Mouse (Mus musculus): Measurements from ENCODE around the gene Tnfsf8. TPM values are rescaled to one million over a fixed set of nuclear protein-coding genes. Genes with fewer than 3 reads are reported as not detected.

Gene Tnfsf8
- not detected for total RNA-seq (2021)

- no peak for DNase-seq
These were observed at the start of gene Tnfsf8 for GRCm38 (mm10) chr4:63860688-63861540. TSS of gene Tnfsf8 (minus strand) at chr4:63861347.

GRCm38 (mm10) chr4:63908511-63908910 lies 47.4 kb upstream of the Tnfsf8 start:
- DNase-seq: no peak

GRCm38 (mm10) chr4:63907473-63907872 lies 46.3 kb upstream of the Tnfsf8 start:
- no peak for DNase-seq

- DNase-seq: no peak
These were observed 44.9 kb upstream of the Tnfsf8 start for GRCm38 (mm10) chr4:63906050-63906449.

- no peak for DNase-seq
These were observed 38.0 kb upstream of the Tnfsf8 start for GRCm38 (mm10) chr4:63899081-63899523.

- DNase-seq: no peak
These were observed 36.0 kb upstream of the Tnfsf8 start for GRCm38 (mm10) chr4:63897152-63897551.

GRCm38 (mm10) chr4:63886156-63886555 lies 25.0 kb upstream of the Tnfsf8 start:
- DNase-seq: no peak

- no peak for DNase-seq
These were observed 15.6 kb upstream of the Tnfsf8 start for GRCm38 (mm10) chr4:63876720-63877119.

- no peak for DNase-seq
These were observed 14.3 kb upstream of the Tnfsf8 start for GRCm38 (mm10) chr4:63875480-63875879.

- DNase-seq: no peak
These were observed 9.5 kb upstream of the Tnfsf8 start for GRCm38 (mm10) chr4:63870678-63871077.

GRCm38 (mm10) chr4:63868770-63869169 lies 7.6 kb upstream of the Tnfsf8 start:
- DNase-seq: no peak

GRCm38 (mm10) chr4:63862953-63863352 lies 1.8 kb upstream of the Tnfsf8 start:
- no peak for DNase-seq

GRCm38 (mm10) chr4:63862092-63862697 lies 1.0 kb upstream of the Tnfsf8 start:
- no peak for DNase-seq

- no peak for DNase-seq
These were observed 911 bp downstream of the Tnfsf8 start for GRCm38 (mm10) chr4:63860236-63860635.

- DNase-seq: no peak
These were observed 1.4 kb downstream of the Tnfsf8 start for GRCm38 (mm10) chr4:63859785-63860203.

GRCm38 (mm10) chr4:63858646-63859224 lies 2.4 kb downstream of the Tnfsf8 start:
- DNase-seq: no peak

- no peak for DNase-seq
These were observed 4.4 kb downstream of the Tnfsf8 start for GRCm38 (mm10) chr4:63856764-63857163.

- DNase-seq: no peak
These were observed 7.3 kb downstream of the Tnfsf8 start for GRCm38 (mm10) chr4:63853782-63854386.

- no peak for DNase-seq
These were observed 11.1 kb downstream of the Tnfsf8 start for GRCm38 (mm10) chr4:63850082-63850481.

- no peak for DNase-seq
These were observed 14.1 kb downstream of the Tnfsf8 start for GRCm38 (mm10) chr4:63846881-63847597.

GRCm38 (mm10) chr4:63845760-63846159 lies 15.4 kb downstream of the Tnfsf8 start:
- DNase-seq: no peak

GRCm38 (mm10) chr4:63843924-63844323 lies 17.2 kb downstream of the Tnfsf8 start:
- peak; percentile 39 for DNase-seq

Measured in heart, postnatal 4 days (tissue).